Mouse (Mus musculus): ENCODE results near the gene Ifng.

- TF ChIP-seq CTCF (IDR thresholded peaks at IDR 0.05; ENCODE audit: control insufficient read depth, insufficient read depth, low read length) (no peak), POLR2A (IDR thresholded peaks at IDR 0.05; ENCODE audit: borderline replicate concordance, control insufficient read depth, low read depth, low read length) (no peak)
Observed at GRCm38 (mm10) chr10:118420896-118421295, 19.9 kb upstream of the Ifng start.
